Mouse (Mus musculus): ENCODE data around the gene Tmcc2.

GRCm38 (mm10) chr1:132334178-132334801 is 56.8 kb downstream of the Tmcc2 start:
- no peak for TF ChIP-seq GATA1 (IDR thresholded peaks at IDR 0.05; ENCODE audit: borderline replicate concordance, low read length)
- no peak for TF ChIP-seq FLI1 (IDR thresholded peaks at IDR 0.05; ENCODE audit: low read length)
